Mouse (Mus musculus) kidney, embryonic 15.5 days (tissue): Measurements from ENCODE around the gene Ctps2. TPM values are rescaled to one million over a fixed set of nuclear protein-coding genes. Genes with fewer than 3 reads are reported as not detected.
A peak's percentile ranks its signal among the peaks of the same experiment; 100 is the strongest.

Experiments
- ATAC-seq: fragments of 200-750 bp; cut with Nextera tagmentation; replicated peaks from 2 replicates; pipeline ENCODE4 v1.8.0; 2017; ENCODE audit warnings: moderate TSS enrichment; ENCODE audit not compliant: low FRiP score
- H3K27ac ChIP-seq: fragments of 300-500 bp; sonication (generic); 2 replicates; pipeline ENCODE4 v1.5.1; 2015; ENCODE audit warnings: mild to moderate bottlenecking, inconsistent platforms
- H3K27me3 ChIP-seq: fragments of 300-500 bp; sonication (generic); 2 replicates; pipeline ENCODE4 v1.6.1; 2015; ENCODE audit warnings: inconsistent platforms
- H3K36me3 ChIP-seq: fragments of 300-500 bp; sonication (generic); 2 replicates; pipeline ENCODE4 v1.6.1; 2015; ENCODE audit warnings: inconsistent platforms
- H3K4me1 ChIP-seq: fragments of 300-500 bp; sonication (generic); 2 replicates; pipeline ENCODE4 v1.6.1; 2015; ENCODE audit warnings: inconsistent platforms
- H3K4me2 ChIP-seq: fragments of 300-500 bp; sonication (generic); 2 replicates; pipeline ENCODE4 v1.6.1; 2015; ENCODE audit warnings: moderate library complexity, mild to moderate bottlenecking, inconsistent platforms
- H3K4me3 ChIP-seq: fragments of 300-500 bp; sonication (generic); replicated peaks from 2 replicates; pipeline ENCODE4 v1.5.1; 2015; ENCODE audit warnings: mild to moderate bottlenecking, inconsistent platforms
- H3K9ac ChIP-seq: fragments of 300-500 bp; sonication (generic); 2 replicates; pipeline ENCODE4 v1.6.1; 2015; ENCODE audit warnings: mild to moderate bottlenecking, inconsistent platforms
- H3K9me3 ChIP-seq: fragments of 300-500 bp; sonication (generic); replicated peaks from 2 replicates; pipeline ENCODE4 v1.6.1; 2016; ENCODE audit warnings: inconsistent platforms
- WGBS: fragments of 180-500 bp; shearing (Covaris S2); methylation state at CpG from one replicate; pipeline ENCODE4 v1.1.7; 2015; ENCODE audit warnings: mixed read lengths; 5-methylcytosine and 5-hydroxymethylcytosine counted together
- polyA plus RNA-seq: library from polyadenylated mRNA; unstranded; fragments of >200 nt; fragmentation: Nextera tagmentation; extraction: Ambion mirVana; gene quantifications from 2 replicates; pipeline ENCODE4 v1.2.1, GENCODE M21; 2015

The Ctps2 gene
- polyA plus RNA-seq, 1 experiment from 2014 or later: 93.8 TPM

DNA sequence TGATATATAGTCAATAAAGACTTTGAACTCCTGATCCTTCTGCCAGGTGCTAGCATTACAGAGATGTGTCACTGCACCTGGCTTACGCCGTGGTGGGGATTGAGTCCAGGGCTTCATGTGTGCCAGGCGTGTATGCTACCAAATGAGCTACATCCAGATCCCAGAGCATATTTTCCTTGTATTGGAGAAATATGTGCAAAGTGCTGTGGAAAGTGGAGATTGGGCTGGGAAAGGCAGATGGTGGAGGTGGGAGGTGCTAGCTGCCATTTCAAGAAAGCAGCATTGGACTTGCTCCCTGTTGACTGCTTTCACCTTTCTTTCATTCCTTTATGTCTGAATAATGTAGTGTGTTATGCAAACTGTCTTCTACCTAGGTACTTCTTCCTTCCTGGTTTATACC lies 12.6 kb downstream of the Ctps2 start:
- WGBS: 96% methylated on average over 3 of the region's 3 CpGs
- no peak for ATAC-seq
- H3K36me3 ChIP-seq: peaks cover 29% of the 10 kb centered on the region

DNA sequence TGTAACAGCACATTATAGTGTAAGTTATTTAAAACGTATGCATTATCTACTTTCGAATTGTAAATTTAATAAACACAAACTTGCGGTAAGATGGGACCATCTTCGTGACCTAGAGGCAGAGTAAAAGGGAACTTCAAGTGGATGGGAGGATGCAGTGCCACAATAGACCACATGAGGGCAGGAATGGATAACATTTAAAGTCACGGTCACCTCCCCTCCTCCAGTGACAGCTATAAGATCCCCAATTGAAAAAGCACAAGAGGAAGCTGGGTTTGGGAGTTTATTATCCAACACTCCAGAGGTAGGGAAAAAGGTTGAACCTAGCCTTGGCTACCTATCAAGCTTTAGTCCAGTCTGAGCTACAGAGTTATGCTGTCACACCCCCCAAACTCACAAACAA lies 14.7 kb downstream of the Ctps2 start:
- no peak overlapping the region for H3K9ac ChIP-seq
- no peak for ATAC-seq
- no peaks in the 10 kb centered on the region for H3K9me3 ChIP-seq
- H3K27ac ChIP-seq: no peak overlapping the region
- WGBS: 36% methylated on average over 5 of the region's 5 CpGs
- no peaks in the 10 kb centered on the region for H3K27me3 ChIP-seq
- H3K4me3 ChIP-seq: no peak overlapping the region
- peaks cover 22% of the 10 kb centered on the region for H3K36me3 ChIP-seq
- H3K4me1 ChIP-seq: no peaks in the 10 kb centered on the region
- no peak overlapping the region for H3K4me2 ChIP-seq

More for the DNA sequence above, 12.6 kb downstream of the Ctps2 start:
- no peak overlapping the region for H3K4me3 ChIP-seq
- H3K4me1 ChIP-seq: no peaks in the 10 kb centered on the region
- no peak overlapping the region for H3K9ac ChIP-seq
- no peak overlapping the region for H3K27ac ChIP-seq
- no peaks in the 10 kb centered on the region for H3K9me3 ChIP-seq
- no peaks in the 10 kb centered on the region for H3K27me3 ChIP-seq
- no peak overlapping the region for H3K4me2 ChIP-seq

DNA sequence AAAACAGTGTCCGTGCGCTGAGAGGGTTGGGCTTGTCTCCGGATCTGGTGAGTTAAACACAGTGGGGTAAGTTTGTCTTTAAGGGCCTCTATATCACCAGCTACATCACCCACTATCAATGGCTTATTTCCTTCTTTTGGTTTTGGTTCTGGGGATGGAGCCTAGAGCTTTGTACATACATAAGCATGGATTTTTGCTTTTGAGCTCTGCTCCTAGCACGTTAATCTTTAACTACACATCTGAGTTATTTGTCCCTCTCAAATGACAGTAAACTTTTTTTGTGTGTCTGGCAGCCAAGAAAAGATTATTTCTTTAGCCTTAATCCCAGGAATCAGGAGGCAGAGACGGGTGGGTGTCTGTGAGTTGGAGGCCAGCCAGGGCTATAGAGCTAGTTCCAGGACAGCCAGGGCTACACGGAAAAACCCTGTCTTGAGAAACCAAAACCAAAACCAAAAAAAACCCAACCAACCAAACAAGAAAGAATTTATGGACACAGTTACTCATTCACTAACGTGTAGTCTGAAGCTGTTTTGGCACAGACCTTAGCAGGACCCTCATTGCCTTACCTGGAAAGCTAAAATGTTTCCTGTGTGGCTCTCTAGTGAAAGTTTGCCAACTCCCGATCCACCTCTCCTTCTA lies 20.6 kb downstream of the Ctps2 start:
- ATAC-seq: no peak
- Histone ChIP-seq H3K9ac (no peak overlapping the region), H3K9me3 (no peaks in the 10 kb centered on the region), H3K4me2 (no peak overlapping the region), H3K4me3 (no peak overlapping the region), H3K27me3 (peaks cover 17% of the 10 kb centered on the region; the same call in 1 of the 2 replicates), H3K4me1 (no peaks in the 10 kb centered on the region), H3K27ac (no peak overlapping the region), H3K36me3 (peaks cover 11% of the 10 kb centered on the region; the same call in 1 of the 2 replicates)
- 85% methylated on average over 8 of the region's 8 CpGs for WGBS

DNA sequence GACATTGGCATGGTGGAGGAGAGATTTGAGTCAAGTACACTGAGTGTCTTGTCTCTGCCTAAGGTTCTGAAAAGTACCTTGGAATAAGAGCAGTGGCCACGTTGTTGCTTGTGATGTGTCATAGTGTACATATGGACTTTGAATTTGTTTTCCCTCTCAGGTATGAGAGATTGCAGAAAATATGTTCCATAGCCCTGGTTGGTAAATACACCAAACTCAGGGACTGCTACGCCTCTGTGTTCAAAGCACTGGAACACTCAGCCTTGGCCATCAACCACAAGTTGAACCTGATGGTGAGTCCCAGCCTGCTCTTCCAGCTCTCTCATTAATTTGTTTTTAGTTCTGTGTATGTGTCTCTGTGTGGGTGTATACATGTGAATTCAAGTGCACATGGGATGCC lies 30.4 kb downstream of the Ctps2 start:
- Histone ChIP-seq H3K4me3 (no peak overlapping the region), H3K4me1 (no peaks in the 10 kb centered on the region), H3K4me2 (no peak overlapping the region), H3K9ac (no peak overlapping the region), H3K27ac (no peak overlapping the region), H3K36me3 (peaks cover 39% of the 10 kb centered on the region), H3K9me3 (no peaks in the 10 kb centered on the region), H3K27me3 (no peaks in the 10 kb centered on the region)
- no peak for ATAC-seq
- 97% methylated on average over 2 of the region's 2 CpGs for WGBS

DNA sequence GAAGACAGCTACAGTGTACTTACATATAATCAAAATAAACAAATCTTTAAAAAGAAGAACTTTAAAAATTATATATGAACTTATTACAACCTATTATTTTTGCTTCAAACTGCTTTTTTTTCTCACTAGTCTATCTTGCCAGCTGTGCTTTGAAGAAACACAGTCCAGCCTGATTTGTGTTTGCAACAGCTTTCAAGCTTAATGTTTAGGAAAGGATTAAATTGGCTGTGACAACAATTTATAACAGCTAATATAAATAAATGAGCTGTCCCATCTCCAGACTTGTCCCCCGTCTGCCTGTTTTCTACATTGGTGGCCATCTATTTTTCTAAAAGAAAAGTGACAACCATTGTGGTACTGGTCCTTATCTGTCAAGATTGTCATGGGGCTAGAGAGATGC lies 41.0 kb downstream of the Ctps2 start:
- Histone ChIP-seq H3K4me1 (no peaks in the 10 kb centered on the region), H3K4me2 (no peak overlapping the region), H3K9ac (no peak overlapping the region), H3K36me3 (no peaks in the 10 kb centered on the region; the same call in 1 of the 2 replicates), H3K27ac (no peak overlapping the region), H3K9me3 (no peaks in the 10 kb centered on the region), H3K27me3 (no peaks in the 10 kb centered on the region), H3K4me3 (no peak overlapping the region)
- no peak for ATAC-seq
- 58% methylated on average over 1 of the region's 1 CpGs for WGBS

DNA sequence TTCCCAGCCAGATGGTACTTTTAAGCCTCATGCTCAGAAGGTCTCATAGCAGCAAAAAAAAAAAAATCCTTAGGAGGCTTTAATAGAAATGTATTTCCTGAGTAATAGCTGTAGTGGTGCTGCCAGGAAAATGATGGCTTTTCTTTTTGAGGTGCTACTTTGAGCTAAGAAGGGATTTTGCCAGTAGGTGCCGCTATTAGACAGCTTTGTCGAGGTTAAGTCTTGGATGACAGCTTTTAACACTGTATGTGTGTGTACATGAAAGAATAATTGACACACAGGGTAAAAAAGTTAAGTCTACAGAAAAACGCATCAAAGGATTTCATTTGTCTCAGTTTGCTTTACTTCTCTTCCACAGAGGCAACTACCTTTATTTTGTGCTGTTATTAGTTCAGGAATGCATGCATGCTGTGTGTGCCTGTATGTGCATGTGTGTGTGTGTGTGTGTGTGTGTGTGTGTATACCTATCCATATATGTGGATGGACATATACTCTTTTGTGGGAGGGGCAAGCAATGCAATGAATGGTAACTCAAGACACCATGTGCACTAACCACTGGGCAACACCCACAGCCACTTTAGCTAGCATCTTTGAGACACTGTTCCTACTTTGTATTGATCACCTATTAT lies 48.9 kb downstream of the Ctps2 start:
- Histone ChIP-seq H3K27ac (no peak overlapping the region), H3K9me3 (no peaks in the 10 kb centered on the region), H3K36me3 (no peaks in the 10 kb centered on the region), H3K4me3 (no peak overlapping the region), H3K27me3 (peaks cover 2% of the 10 kb centered on the region; the same call in 1 of the 2 replicates), H3K9ac (no peak overlapping the region), H3K4me1 (no peaks in the 10 kb centered on the region), H3K4me2 (no peak overlapping the region)
- 32% methylated on average over 3 of the region's 3 CpGs for WGBS
- no peak for ATAC-seq

DNA sequence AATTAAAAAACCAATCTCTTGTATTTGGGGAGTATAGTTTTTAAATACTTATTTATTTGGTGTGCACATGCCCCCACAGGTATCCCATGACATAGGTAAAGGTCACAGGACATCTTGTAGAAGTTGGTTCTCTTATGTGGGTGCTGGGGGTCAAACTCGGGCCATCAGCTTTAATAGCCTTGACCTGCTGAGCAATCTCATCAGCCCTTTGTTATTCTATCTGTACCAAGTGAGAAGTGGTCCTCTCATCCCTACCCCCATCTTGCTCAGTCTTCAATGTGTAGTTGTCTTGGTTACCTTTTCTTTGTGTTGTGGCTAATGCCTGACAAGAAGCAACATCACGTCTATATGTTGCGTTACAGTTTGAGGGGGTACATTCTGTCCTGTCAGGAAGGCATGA lies 56.9 kb downstream of the Ctps2 start:
- Histone ChIP-seq H3K4me2 (no peak overlapping the region), H3K9ac (no peak overlapping the region), H3K4me3 (no peak overlapping the region), H3K36me3 (no peaks in the 10 kb centered on the region), H3K9me3 (no peaks in the 10 kb centered on the region), H3K27ac (no peak overlapping the region), H3K4me1 (no peaks in the 10 kb centered on the region), H3K27me3 (peaks cover 19% of the 10 kb centered on the region; the same call in 1 of the 2 replicates)
- 61% methylated on average over 3 of the region's 3 CpGs for WGBS
- ATAC-seq: no peak

DNA sequence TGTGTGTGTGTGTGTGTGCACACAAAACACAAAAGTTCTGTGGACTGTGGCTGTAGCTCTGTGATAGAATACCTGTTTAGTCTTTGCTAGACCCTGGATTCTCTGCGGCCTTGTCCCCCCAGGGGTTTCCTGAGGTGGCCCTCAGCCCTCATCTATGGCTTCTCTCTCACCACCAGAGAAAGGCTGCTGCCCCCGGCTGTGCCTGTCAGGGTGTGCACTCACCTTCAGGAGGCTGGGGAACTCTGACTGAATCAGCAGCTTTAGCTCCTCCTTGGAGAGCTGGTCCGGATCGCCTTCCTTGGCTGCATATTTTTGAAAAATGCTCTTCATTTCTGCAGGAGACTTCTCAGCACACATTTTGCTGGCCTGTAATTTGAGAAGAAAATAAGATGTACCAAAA lies 62.8 kb downstream of the Ctps2 start:
- no peak overlapping the region for H3K9ac ChIP-seq
- peak; percentile 70; the same call in 1 of the 2 replicates for ATAC-seq
- no peak overlapping the region for H3K27ac ChIP-seq
- H3K4me2 ChIP-seq: no peak overlapping the region
- 36% methylated on average over 4 of the region's 4 CpGs for WGBS
- H3K27me3 ChIP-seq: peaks cover 22% of the 10 kb centered on the region
- no peaks in the 10 kb centered on the region for H3K4me1 ChIP-seq
- H3K36me3 ChIP-seq: no peaks in the 10 kb centered on the region
- no peak overlapping the region for H3K4me3 ChIP-seq
- H3K9me3 ChIP-seq: no peaks in the 10 kb centered on the region

DNA sequence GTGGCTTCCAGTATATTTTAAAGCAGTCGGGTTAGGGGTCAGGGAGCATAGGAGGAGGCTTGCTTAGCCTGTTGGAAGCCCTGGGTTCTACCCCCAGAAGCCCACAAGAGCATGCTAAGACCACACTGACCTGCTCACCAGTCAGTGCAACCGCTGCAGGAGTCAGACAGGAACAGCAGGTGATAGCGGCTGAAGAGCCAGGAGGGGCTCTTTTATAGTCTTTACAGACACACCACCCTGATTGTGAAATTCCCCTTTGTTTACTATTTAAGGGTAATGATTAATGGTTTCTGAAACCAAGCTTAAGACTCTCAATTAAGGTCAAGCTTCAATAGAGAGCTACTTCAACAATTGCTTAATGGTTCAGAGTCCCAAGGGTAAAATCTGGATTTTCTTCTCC lies 63.3 kb downstream of the Ctps2 start, which contains the start of gene S100g:
Gene S100g (minus strand): TSS at position 217 of the 400 bp plus-strand sequence.
- H3K36me3 ChIP-seq: no peaks in the 10 kb centered on the region
- ATAC-seq: peak; percentile 64; the same call in 1 of the 2 replicates
- 38% methylated on average over 3 of the region's 3 CpGs for WGBS
- H3K4me1 ChIP-seq: no peaks in the 10 kb centered on the region
- H3K4me2 ChIP-seq: no peak within 1 kb of the TSS
- no peaks in the 10 kb centered on the region for H3K9me3 ChIP-seq
- H3K27ac ChIP-seq: 0 out of 2 replicates have a peak within 1 kb of the TSS, but pooled peaks have one; percentile 9
- peaks cover 21% of the 10 kb centered on the region for H3K27me3 ChIP-seq
- H3K4me3 ChIP-seq: no peak within 1 kb of the TSS
- no peak within 1 kb of the TSS for H3K9ac ChIP-seq

DNA sequence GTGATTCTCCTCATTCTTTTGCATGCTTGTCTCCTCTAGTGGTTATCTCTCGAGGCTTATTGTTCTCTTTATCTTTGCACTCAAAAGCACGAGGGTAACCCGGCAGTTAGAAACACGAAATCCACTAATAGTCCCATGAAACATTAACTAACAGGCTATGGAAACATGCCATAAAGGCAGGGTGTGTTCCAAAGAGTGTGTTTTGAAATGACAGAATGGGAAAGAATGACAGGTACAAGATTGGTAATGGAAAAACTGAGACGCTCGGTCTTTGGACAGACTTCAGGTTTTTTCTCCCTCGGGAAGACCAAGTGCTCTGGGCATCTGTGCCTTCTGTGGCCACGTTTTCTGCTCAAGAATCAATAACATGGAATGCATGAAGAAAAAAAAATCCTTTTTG lies 66.4 kb downstream of the Ctps2 start:
- H3K9me3 ChIP-seq: no peaks in the 10 kb centered on the region
- H3K4me1 ChIP-seq: no peaks in the 10 kb centered on the region
- H3K36me3 ChIP-seq: no peaks in the 10 kb centered on the region
- H3K9ac ChIP-seq: no peak overlapping the region
- no peak overlapping the region for H3K4me2 ChIP-seq
- ATAC-seq: no peak
- H3K27me3 ChIP-seq: peaks cover 17% of the 10 kb centered on the region
- no peak overlapping the region for H3K27ac ChIP-seq
- H3K4me3 ChIP-seq: no peak overlapping the region
- 75% methylated on average over 8 of the region's 8 CpGs for WGBS

DNA sequence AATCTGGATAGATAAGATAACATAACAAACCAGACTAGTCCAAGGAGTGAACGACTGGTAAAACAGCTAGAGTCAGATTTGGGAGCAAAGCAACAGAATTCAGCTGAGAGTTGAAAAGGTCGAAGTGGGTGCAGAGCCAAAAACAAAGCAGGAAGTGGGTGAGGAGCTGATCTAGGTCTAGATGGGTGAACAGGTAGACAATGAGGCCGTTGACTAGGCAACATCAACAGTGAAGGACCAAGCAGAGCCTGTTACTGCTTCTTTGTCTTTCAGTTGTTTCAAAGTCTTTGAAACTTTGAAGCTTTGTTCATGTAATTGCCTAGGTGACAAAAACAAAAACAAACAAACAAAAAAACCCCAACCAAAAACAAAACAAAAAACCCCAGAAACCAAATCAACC lies 75.2 kb downstream of the Ctps2 start:
- no peaks in the 10 kb centered on the region for H3K36me3 ChIP-seq
- no peaks in the 10 kb centered on the region for H3K9me3 ChIP-seq
- no peaks in the 10 kb centered on the region for H3K4me1 ChIP-seq
- no peak for ATAC-seq
- no peak overlapping the region for H3K27ac ChIP-seq
- peaks cover 8% of the 10 kb centered on the region for H3K27me3 ChIP-seq
- WGBS: 86% methylated on average over 3 of the region's 3 CpGs
- no peak overlapping the region for H3K4me3 ChIP-seq
- H3K9ac ChIP-seq: no peak overlapping the region
- H3K4me2 ChIP-seq: no peak overlapping the region

DNA sequence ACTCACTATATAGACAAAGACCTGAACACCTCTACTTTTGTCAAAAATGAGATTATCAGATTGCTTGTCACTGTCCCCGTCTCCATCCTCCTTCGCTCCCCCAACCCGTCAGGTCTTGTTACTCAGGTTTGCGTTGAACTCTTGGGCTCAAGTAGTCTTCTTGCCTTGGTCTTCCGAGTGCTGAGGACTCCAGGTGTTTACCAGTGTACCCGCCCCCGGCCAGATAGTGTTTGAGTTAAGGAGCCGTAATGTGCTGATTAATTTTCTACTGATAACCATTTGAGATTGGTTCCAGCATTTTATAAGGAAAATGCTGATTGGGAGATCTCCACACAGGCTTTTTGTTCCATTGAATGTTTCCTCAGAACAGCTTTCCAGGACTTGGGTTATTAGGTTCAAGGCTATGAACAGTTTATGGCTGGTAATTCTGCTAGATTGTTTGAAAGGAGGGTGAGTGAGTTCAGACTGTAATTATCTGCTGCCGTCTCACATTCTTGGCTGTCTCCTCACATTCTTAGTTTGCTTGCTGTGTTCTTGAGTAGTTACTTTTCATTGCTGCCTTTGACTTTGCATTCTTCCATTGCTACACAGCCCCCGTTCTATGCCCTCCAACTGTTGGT lies 85.9 kb downstream of the Ctps2 start:
- Histone ChIP-seq H3K4me3 (no peak overlapping the region), H3K36me3 (0 out of 2 replicates have a peak, but pooled peaks cover 5% of the 10 kb centered on the region), H3K4me2 (no peak overlapping the region), H3K4me1 (no peaks in the 10 kb centered on the region), H3K9ac (no peak overlapping the region), H3K27ac (no peak overlapping the region), H3K27me3 (peaks cover 4% of the 10 kb centered on the region; the same call in 1 of the 2 replicates), H3K9me3 (no peaks in the 10 kb centered on the region)
- 88% methylated on average over 10 of the region's 10 CpGs for WGBS
- no peak for ATAC-seq
